Mouse (Mus musculus): ENCODE data around the gene Brinp2. TPM values are rescaled to one million over a fixed set of nuclear protein-coding genes. Genes with fewer than 3 reads are reported as not detected.

Gene Brinp2
- polyA plus RNA-seq, 1 experiment from 2014 or later, result 0.44 TPM

Other genes starting within 250 kb of the Brinp2 start
- gene Astn1, start 5.9 kb upstream of the Brinp2 start, polyA plus RNA-seq (2016; fragmentation: Nextera tagmentation; extraction: Ambion mirVana), result 0.95 and 1.6 TPM in 2 replicates